Mouse (Mus musculus): ENCODE data around the gene Tcf3.

DNA sequence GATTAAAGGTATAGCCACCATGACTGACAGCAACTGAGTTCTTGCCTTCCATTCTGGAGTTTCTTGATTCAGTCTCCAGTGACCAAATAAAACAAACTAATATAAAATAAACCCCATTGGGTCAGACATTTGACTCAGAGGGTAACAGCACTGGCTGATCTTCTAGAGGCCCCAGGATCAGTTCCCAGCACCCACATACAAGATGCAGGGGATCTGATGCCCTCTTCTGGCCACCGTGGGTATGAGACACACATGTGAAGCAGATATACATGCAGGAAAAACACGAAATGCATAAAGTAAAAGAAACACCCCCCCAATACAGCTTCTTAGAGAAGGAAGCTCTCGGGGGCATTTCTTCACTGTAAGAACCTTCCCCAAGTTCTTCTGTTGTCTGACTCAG lies 8.4 kb downstream of the Tcf3 start:
- TF ChIP-seq CTCF (IDR thresholded peaks at IDR 0.05; ENCODE audit: extremely low read depth, insufficient read length, insufficient replicate concordance, low read depth, low read length) (no peak), POLR2A (IDR thresholded peaks at IDR 0.05; ENCODE audit: low read depth, low read length) (no peak)

Data from small intestine, adult 2 months (tissue).